Mouse (Mus musculus): ENCODE data around the gene Adcy9. TPM values are rescaled to one million over a fixed set of nuclear protein-coding genes. Genes with fewer than 3 reads are reported as not detected.

The Adcy9 gene
- polyA plus RNA-seq, 1 experiment from 2014 or later: 2.5 TPM

DNA sequence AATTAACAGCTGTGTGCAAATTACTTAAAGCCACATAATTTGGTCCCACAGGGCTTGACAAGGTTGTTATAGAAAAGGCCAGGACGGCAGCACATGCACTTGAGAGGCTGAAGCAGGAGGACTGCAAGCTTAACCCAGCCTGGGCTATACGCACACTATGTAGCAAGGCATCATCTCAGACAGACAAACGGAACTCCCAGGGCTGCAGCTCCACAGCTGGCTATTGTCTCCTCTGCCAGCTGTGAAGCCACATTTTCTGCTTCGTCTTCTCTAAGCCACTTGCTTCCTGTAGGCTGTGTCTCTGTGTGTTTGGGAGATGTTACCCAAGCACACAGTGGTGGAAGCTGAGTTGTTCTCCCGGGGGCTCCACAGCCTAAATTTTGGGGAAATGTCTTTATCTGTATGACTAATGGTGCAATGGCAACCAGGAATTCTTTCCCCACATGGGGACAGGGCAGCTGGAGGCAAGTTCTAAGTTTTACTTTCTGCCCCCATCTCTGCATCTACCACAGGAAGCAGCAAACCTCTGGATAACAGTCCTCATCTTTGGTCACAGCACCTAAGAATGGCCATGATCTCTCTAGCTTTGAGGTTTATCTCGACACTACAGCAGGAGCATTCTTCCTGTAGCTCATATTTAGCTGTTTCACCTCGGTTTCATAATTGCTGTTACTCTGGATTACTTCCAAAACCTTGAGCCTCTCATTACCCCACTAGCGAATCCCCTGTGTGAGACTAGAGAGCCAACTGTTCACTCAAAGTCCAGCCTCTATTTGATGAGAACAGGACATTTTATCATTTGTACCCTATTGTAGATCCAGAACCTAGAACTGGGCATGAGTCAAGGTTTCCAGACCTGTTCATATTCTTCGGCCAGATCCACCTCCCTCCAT, 6.1 kb downstream of the Adcy9 start:
- Histone ChIP-seq H3K36me3 (ENCODE audit: control insufficient read depth, insufficient read depth, low read length) (no peaks in the 10 kb centered on the region), H3K4me2 (ENCODE audit: low read depth) (no peak overlapping the region)
- 76% methylated on average over 9 of the region's 9 CpGs for WGBS

DNA sequence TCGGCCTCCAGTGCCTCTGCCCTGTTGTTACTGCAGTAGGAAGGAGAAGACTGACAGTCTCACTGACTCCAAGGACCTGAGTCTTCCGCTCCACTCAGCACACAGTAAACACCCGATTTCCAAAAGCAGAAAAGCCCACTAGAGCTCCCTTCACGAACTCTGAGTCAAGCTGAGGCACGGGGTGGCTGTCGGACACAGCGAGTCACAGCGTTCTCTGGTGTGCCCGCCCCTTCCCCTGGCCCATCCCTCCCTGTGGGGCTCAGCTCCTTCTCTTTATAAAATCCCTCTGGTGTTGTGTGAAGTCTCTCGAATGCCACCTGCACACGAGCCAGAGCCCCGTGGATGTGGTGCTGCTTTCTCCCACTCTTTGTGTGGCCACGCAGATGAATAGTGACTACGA, 7.0 kb downstream of the Adcy9 start:
- H3K4me2 ChIP-seq (ENCODE audit: low read depth): no peak overlapping the region
- 53% methylated on average over 14 of the region's 14 CpGs for WGBS
- no peak overlapping the region for H3K9ac ChIP-seq (ENCODE audit: low read length)
- ATAC-seq (ENCODE audit: insufficient read depth, low FRiP score, low TSS enrichment) (no peak), DNase-seq (ENCODE audit: low spot score) (no peak)
- H3K27me3 ChIP-seq (ENCODE audit: control insufficient read depth, insufficient read depth, low read length): peaks cover 5% of the 10 kb centered on the region
- H3K27ac ChIP-seq (ENCODE audit: low read depth, low read length): no peak overlapping the region
- H3K4me3 ChIP-seq (ENCODE audit: low read depth, low read length): no peak overlapping the region
- no peaks in the 10 kb centered on the region for H3K36me3 ChIP-seq (ENCODE audit: control insufficient read depth, insufficient read depth, low read length)
- H3K4me1 ChIP-seq (ENCODE audit: control insufficient read depth, insufficient read depth, low read length): no peaks in the 10 kb centered on the region; the same call in 1 of the 2 replicates
- no peaks in the 10 kb centered on the region for H3K9me3 ChIP-seq (ENCODE audit: control insufficient read depth, low read length)

More for the DNA sequence above, 6.1 kb downstream of the Adcy9 start:
- peaks cover 9% of the 10 kb centered on the region for H3K4me1 ChIP-seq (ENCODE audit: control insufficient read depth, insufficient read depth, low read length)
- H3K27ac ChIP-seq (ENCODE audit: low read depth, low read length): no peak overlapping the region
- peaks cover 14% of the 10 kb centered on the region for H3K27me3 ChIP-seq (ENCODE audit: control insufficient read depth, insufficient read depth, low read length)
- H3K9me3 ChIP-seq (ENCODE audit: control insufficient read depth, low read length): no peaks in the 10 kb centered on the region
- ATAC-seq (ENCODE audit: insufficient read depth, low FRiP score, low TSS enrichment) (no peak), DNase-seq (ENCODE audit: low spot score) (no peak)
- no peak overlapping the region for H3K4me3 ChIP-seq (ENCODE audit: low read depth, low read length)
- no peak overlapping the region for H3K9ac ChIP-seq (ENCODE audit: low read length)

DNA sequence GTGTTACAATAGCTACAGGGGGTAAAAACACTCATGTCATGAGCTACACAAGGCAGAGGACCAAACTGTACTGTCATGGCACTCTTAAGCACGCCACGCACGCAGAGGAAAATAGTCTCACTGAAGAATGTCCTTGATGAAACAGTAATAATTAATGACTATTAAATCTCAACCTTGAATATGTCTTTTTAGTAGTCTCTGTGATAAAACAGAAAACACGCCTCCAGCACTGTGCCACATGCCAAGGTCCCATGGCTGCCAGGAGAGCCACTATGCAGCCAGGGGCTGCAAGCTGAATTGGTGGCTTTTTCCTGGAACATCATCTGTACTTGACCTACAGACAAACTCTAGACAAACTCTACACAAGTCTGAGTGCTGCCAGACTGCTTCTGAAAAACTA, 8.0 kb downstream of the Adcy9 start:
- H3K4me2 ChIP-seq (ENCODE audit: low read depth): no peak overlapping the region
- H3K4me1 ChIP-seq (ENCODE audit: control insufficient read depth, insufficient read depth, low read length): no peaks in the 10 kb centered on the region
- WGBS: 84% methylated on average over 4 of the region's 4 CpGs
- ATAC-seq (ENCODE audit: insufficient read depth, low FRiP score, low TSS enrichment) (no peak), DNase-seq (ENCODE audit: low spot score) (no peak)
- H3K4me3 ChIP-seq (ENCODE audit: low read depth, low read length): no peak overlapping the region
- H3K9ac ChIP-seq (ENCODE audit: low read length): no peak overlapping the region
- no peaks in the 10 kb centered on the region for H3K9me3 ChIP-seq (ENCODE audit: control insufficient read depth, low read length)
- H3K36me3 ChIP-seq (ENCODE audit: control insufficient read depth, insufficient read depth, low read length): no peaks in the 10 kb centered on the region
- H3K27ac ChIP-seq (ENCODE audit: low read depth, low read length): no peak overlapping the region
- no peaks in the 10 kb centered on the region for H3K27me3 ChIP-seq (ENCODE audit: control insufficient read depth, insufficient read depth, low read length)

DNA sequence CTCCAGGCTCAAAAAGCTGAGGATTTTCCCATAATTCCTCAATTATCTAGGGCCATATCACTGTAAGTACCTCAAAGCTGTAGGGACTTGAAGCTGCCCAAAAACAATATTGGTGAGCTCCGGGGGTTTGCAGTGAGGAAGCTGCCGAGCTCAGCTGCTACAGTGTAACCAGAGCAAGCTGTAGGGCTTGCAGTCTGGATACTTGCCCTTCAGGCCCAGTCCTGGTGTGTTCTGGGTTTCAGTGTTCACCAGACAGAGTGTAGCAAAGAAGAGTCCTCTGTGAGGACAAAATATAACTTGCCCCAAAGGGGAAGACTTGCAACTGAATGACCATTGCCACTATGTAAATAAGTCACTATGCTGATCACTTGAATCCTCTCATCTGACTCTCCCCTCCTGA, 9.0 kb downstream of the Adcy9 start:
- Histone ChIP-seq H3K4me1 (ENCODE audit: control insufficient read depth, insufficient read depth, low read length) (no peaks in the 10 kb centered on the region), H3K4me3 (ENCODE audit: low read depth, low read length) (no peak overlapping the region), H3K27ac (ENCODE audit: low read depth, low read length) (no peak overlapping the region), H3K36me3 (ENCODE audit: control insufficient read depth, insufficient read depth, low read length) (no peaks in the 10 kb centered on the region), H3K9ac (ENCODE audit: low read length) (no peak overlapping the region), H3K4me2 (ENCODE audit: low read depth) (no peak overlapping the region), H3K9me3 (ENCODE audit: control insufficient read depth, low read length) (no peaks in the 10 kb centered on the region), H3K27me3 (ENCODE audit: control insufficient read depth, insufficient read depth, low read length) (no peaks in the 10 kb centered on the region)
- DNase-seq (ENCODE audit: low spot score) (no peak), ATAC-seq (ENCODE audit: insufficient read depth, low FRiP score, low TSS enrichment) (no peak)
- WGBS: 69% methylated on average over 2 of the region's 2 CpGs

DNA sequence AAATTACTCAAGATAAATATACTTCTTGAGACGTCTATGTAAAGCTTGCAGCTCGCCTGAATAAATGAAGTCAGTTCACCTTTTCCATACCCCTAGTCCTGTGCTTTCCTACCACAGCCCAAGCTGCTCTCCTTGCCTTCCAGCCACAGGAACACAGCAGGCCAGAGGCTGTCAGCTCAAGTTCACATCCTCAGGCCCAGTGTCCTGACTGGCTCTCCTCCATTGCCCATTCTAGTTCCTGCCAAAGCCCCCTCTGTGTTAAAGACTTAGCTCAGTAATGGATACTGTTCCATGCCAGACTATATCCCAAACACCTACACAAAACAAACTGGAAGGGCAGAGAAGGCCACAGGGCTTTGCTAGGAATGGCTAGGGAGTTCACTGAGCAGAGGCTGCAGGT, 12.8 kb downstream of the Adcy9 start:
- no peaks in the 10 kb centered on the region for H3K4me1 ChIP-seq (ENCODE audit: control insufficient read depth, insufficient read depth, low read length)
- H3K4me2 ChIP-seq (ENCODE audit: low read depth): no peak overlapping the region
- no peaks in the 10 kb centered on the region for H3K36me3 ChIP-seq (ENCODE audit: control insufficient read depth, insufficient read depth, low read length)
- no peak overlapping the region for H3K9ac ChIP-seq (ENCODE audit: low read length)
- H3K27ac ChIP-seq (ENCODE audit: low read depth, low read length): no peak overlapping the region
- WGBS: 76% methylated on average over 2 of the region's 2 CpGs
- DNase-seq (ENCODE audit: low spot score): no peak
- no peaks in the 10 kb centered on the region for H3K27me3 ChIP-seq (ENCODE audit: control insufficient read depth, insufficient read depth, low read length)
- H3K9me3 ChIP-seq (ENCODE audit: control insufficient read depth, low read length): no peaks in the 10 kb centered on the region
- ATAC-seq (ENCODE audit: insufficient read depth, low FRiP score, low TSS enrichment): no peak
- no peak overlapping the region for H3K4me3 ChIP-seq (ENCODE audit: low read depth, low read length)

DNA sequence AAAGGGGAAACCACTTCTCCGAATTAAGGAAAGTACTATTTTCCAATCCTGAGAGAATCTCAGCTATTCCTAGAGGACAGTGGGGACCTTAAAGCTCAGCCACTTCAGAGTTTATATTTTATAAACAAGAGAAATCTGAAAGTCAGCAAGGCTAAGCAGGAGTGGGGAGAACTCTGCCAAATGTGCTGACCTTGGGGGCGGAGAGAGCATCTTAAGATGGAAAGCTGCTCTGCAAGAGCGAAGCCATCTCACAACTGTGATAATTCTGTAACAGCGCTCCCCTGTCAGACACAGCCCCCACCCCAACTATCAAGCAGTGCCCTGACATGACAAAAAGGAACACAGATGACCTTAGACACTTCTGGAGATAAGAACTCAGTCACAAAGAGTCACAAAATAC, 13.6 kb downstream of the Adcy9 start:
- H3K9ac ChIP-seq (ENCODE audit: low read length): no peak overlapping the region
- no peak for DNase-seq (ENCODE audit: low spot score)
- H3K9me3 ChIP-seq (ENCODE audit: control insufficient read depth, low read length): no peaks in the 10 kb centered on the region
- H3K4me2 ChIP-seq (ENCODE audit: low read depth): no peak overlapping the region
- H3K4me3 ChIP-seq (ENCODE audit: low read depth, low read length): no peak overlapping the region
- no peaks in the 10 kb centered on the region for H3K36me3 ChIP-seq (ENCODE audit: control insufficient read depth, insufficient read depth, low read length)
- H3K27ac ChIP-seq (ENCODE audit: low read depth, low read length): no peak overlapping the region
- no peaks in the 10 kb centered on the region for H3K27me3 ChIP-seq (ENCODE audit: control insufficient read depth, insufficient read depth, low read length)
- WGBS: 83% methylated on average over 4 of the region's 4 CpGs
- no peaks in the 10 kb centered on the region for H3K4me1 ChIP-seq (ENCODE audit: control insufficient read depth, insufficient read depth, low read length)
- no peak for ATAC-seq (ENCODE audit: insufficient read depth, low FRiP score, low TSS enrichment)

DNA sequence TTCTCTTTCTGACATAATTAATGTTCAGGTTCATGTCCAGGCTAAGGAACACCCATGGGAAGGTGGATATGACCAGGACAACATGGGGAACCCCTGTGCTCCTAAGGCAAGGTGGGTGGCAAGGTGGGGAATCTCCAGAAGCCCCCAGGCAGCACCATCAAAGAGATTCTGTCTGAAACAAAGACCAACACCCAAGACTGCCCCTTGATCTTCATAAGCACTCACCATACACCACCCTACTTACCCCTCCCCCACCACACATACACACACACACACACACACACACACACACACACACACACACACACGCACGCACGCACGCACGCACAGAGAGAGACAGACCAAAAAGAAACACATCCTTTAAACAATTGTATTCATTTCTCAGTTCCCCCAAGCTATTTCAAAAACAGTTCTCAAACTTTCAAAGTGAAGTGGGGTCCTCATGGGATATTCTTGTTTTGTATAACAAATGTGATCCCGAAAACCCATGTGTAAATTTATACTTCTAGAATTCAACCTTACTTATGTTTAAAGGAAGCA, 14.2 kb downstream of the Adcy9 start:
- H3K27me3 ChIP-seq (ENCODE audit: control insufficient read depth, insufficient read depth, low read length): no peaks in the 10 kb centered on the region
- no peaks in the 10 kb centered on the region for H3K4me1 ChIP-seq (ENCODE audit: control insufficient read depth, insufficient read depth, low read length)
- no peak for ATAC-seq (ENCODE audit: insufficient read depth, low FRiP score, low TSS enrichment)
- no peak overlapping the region for H3K4me2 ChIP-seq (ENCODE audit: low read depth)
- no peaks in the 10 kb centered on the region for H3K9me3 ChIP-seq (ENCODE audit: control insufficient read depth, low read length)
- WGBS: 88% methylated on average over 5 of the region's 6 CpGs
- DNase-seq (ENCODE audit: low spot score): no peak
- no peak overlapping the region for H3K4me3 ChIP-seq (ENCODE audit: low read depth, low read length)
- no peak overlapping the region for H3K27ac ChIP-seq (ENCODE audit: low read depth, low read length)
- no peaks in the 10 kb centered on the region for H3K36me3 ChIP-seq (ENCODE audit: control insufficient read depth, insufficient read depth, low read length)
- H3K9ac ChIP-seq (ENCODE audit: low read length): no peak overlapping the region

DNA sequence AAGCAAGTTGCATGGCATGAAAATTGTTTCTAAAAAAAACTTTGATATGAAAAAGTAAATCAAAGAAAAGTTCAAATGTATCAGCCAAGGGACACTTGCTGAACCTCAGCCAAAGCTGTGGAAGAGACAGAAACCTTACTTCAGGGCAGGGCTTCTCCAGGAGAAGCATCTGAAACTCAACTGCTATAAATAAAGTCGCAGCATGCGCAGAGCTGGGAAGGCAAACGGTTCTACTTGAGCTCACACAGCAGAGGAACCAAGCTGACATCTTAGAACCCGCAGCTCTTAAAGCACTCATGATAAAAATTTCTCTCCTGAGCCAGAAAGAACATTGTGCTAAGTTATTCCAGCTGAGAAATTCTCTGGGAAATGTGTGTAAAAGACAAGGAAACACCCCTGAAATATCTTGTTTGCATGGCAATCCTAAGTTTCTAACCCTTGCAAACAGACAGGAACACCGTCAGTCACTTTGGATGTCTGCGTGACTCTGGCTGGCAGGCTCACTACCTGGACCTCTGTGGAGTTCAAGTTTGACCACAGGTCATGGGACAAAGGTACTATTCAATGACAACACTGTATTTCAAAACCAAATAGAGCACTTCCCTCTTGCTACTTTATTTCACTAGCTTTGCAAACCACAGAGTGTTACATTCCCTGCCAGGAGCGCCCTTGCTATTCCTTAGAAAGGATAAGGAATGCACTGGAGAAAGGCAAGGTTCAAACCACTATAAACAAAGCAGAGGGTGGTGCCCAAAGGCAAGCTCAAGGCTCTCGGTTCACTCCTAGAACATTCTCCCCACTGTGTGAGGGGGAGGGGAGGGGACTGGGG, 15.2 kb downstream of the Adcy9 start:
- H3K4me1 ChIP-seq (ENCODE audit: control insufficient read depth, insufficient read depth, low read length): no peaks in the 10 kb centered on the region
- DNase-seq (ENCODE audit: low spot score): no peak
- no peak for ATAC-seq (ENCODE audit: insufficient read depth, low FRiP score, low TSS enrichment)
- H3K27me3 ChIP-seq (ENCODE audit: control insufficient read depth, insufficient read depth, low read length): no peaks in the 10 kb centered on the region
- H3K9ac ChIP-seq (ENCODE audit: low read length): no peak overlapping the region
- no peak overlapping the region for H3K27ac ChIP-seq (ENCODE audit: low read depth, low read length)
- H3K4me2 ChIP-seq (ENCODE audit: low read depth): no peak overlapping the region
- no peaks in the 10 kb centered on the region for H3K9me3 ChIP-seq (ENCODE audit: control insufficient read depth, low read length)
- WGBS: 66% methylated on average over 8 of the region's 8 CpGs
- no peaks in the 10 kb centered on the region for H3K36me3 ChIP-seq (ENCODE audit: control insufficient read depth, insufficient read depth, low read length)
- no peak overlapping the region for H3K4me3 ChIP-seq (ENCODE audit: low read depth, low read length)

Measured in neural tube, embryonic 11.5 days (tissue).